11 mouse cellular contexts compared by ENCODE assay signal in the genomic region with DNA sequence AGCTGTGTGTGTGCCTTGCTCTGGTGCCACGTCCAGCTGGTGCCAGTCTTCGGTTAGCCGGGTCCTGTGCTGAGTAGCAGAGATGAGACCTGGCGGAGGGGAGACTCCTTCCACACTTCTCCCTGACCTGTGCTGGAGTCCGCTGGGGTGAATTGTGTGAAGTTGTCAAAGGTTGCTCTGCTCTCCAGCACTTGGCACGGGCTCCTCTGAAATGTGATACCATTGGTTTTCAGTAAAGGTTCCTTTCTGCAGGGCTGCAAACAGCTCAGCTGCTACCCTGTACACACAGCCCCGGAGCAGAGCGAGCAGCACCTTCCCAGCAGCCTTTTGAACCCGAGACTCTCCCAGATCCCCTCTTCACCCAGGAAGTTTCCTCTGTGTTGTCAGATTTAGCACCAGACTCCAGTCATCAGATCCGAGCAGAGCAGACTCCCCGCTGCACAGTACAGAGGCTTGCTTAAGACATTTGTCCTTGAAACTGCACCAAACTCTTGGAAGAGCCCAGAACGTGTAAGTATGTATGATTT. TPM values are rescaled to one million over a fixed set of nuclear protein-coding genes. Genes with fewer than 3 reads are reported as not detected.
A peak's percentile ranks its signal among the peaks of the same experiment; 100 is the strongest.
DNase-seq lines count a peak whose midpoint lies in the region; ATAC-seq lines count a peak whose summit lies in the region.
"Had no signal": no experiment of that assay in that cellular context is flagged by ENCODE, and none has a peak within 500 bp of the region (broad histone marks: within the 10 kb centered on the region; RNA-seq: fewer than 3 reads in every experiment).

No protein-coding gene starts in this region.

- no peaks in the 10 kb centered on the region for H3K36me3 ChIP-seq in embryonic facial prominence, embryonic 11.5 days (replicated peaks; ENCODE audit: control insufficient read depth, insufficient read depth, low read depth, low read length)
- H3K36me3 ChIP-seq in hindbrain, embryonic 16.5 days (ENCODE audit: control insufficient read depth, insufficient read depth, low read length), result no peaks in the 10 kb centered on the region
- no peaks in the 10 kb centered on the region for H3K36me3 ChIP-seq in limb, embryonic 15.5 days
- H3K36me3 ChIP-seq in forebrain, embryonic 16.5 days (ENCODE audit: control insufficient read depth, insufficient read depth), result no peaks in the 10 kb centered on the region

- 38% methylated on average over 12 of the region's 12 CpGs for WGBS in embryonic facial prominence, embryonic 11.5 days
- 42% methylated on average over 12 of the region's 12 CpGs for WGBS in hindbrain, embryonic 16.5 days
- 13% methylated on average over 12 of the region's 12 CpGs for WGBS in limb, embryonic 15.5 days
- WGBS in forebrain, embryonic 16.5 days, result 47% methylated on average over 12 of the region's 12 CpGs

- intact Hi-C loops in heart, postnatal 25 days (cut with DNase I), result no loop called here

- H3K27ac ChIP-seq in embryonic facial prominence, embryonic 11.5 days (replicated peaks; ENCODE audit: low read depth, low read length), result no peak overlapping the region
- no peak overlapping the region for H3K27ac ChIP-seq in hindbrain, embryonic 16.5 days (ENCODE audit: low read depth, low read length)
- H3K27ac ChIP-seq in limb, embryonic 15.5 days, result no peak overlapping the region
- no peak overlapping the region for H3K27ac ChIP-seq in forebrain, embryonic 16.5 days (ENCODE audit: low read length)

- no peaks in the 10 kb centered on the region for H3K9me3 ChIP-seq in embryonic facial prominence, embryonic 11.5 days (replicated peaks; ENCODE audit: control insufficient read depth, low read length)
- no peaks in the 10 kb centered on the region for H3K9me3 ChIP-seq in hindbrain, embryonic 16.5 days (ENCODE audit: control insufficient read depth, low read length)
- H3K9me3 ChIP-seq in limb, embryonic 15.5 days, result no peaks in the 10 kb centered on the region
- no peaks in the 10 kb centered on the region for H3K9me3 ChIP-seq in forebrain, embryonic 16.5 days (ENCODE audit: control insufficient read depth, low read length)

- H3K4me2 ChIP-seq in embryonic facial prominence, embryonic 11.5 days (ENCODE audit: low read depth, low read length), result no peak overlapping the region
- 0 out of 2 replicates have a peak overlapping the region, but pooled peaks have one; percentile 4 for H3K4me2 ChIP-seq in hindbrain, embryonic 16.5 days (ENCODE audit: low read length)
- peak overlapping the region; percentile 41 for H3K4me2 ChIP-seq in limb, embryonic 15.5 days
- no peak overlapping the region for H3K4me2 ChIP-seq in forebrain, embryonic 16.5 days (ENCODE audit: low read length)

- no peaks in the 10 kb centered on the region; the same call in 1 of the 2 replicates for H3K4me1 ChIP-seq in embryonic facial prominence, embryonic 11.5 days (ENCODE audit: control insufficient read depth, insufficient read depth, low read length)
- H3K4me1 ChIP-seq in hindbrain, embryonic 16.5 days (ENCODE audit: control insufficient read depth, insufficient read depth, low read depth, low read length), result peaks cover 5% of the 10 kb centered on the region
- peaks cover 26% of the 10 kb centered on the region for H3K4me1 ChIP-seq in limb, embryonic 15.5 days
- peaks cover 6% of the 10 kb centered on the region; the same call in 1 of the 2 replicates for H3K4me1 ChIP-seq in forebrain, embryonic 16.5 days (replicated peaks; ENCODE audit: control insufficient read depth, insufficient read depth, low read length)
- H3K4me1 ChIP-seq: megakaryocyte, embryonic 14.5 days had no signal

- ATAC-seq in embryonic facial prominence, embryonic 11.5 days (replicated peaks; ENCODE audit: insufficient number of reproducible peaks, low FRiP score, low TSS enrichment, low read depth), result peak; percentile 63; the same call in 1 of the 2 replicates
- 0 out of 2 replicates have a peak, but pooled peaks have one; percentile 24 for ATAC-seq in hindbrain, embryonic 16.5 days
- peak; percentile 61; the same call in 1 of the 2 replicates for ATAC-seq in limb, embryonic 15.5 days (ENCODE audit: insufficient number of reproducible peaks, low FRiP score, low TSS enrichment, low read depth)
- ATAC-seq in forebrain, embryonic 16.5 days, result no peak

- no peak overlapping the region for H3K4me3 ChIP-seq in embryonic facial prominence, embryonic 11.5 days (ENCODE audit: low read depth, low read length)
- no peak overlapping the region for H3K4me3 ChIP-seq in hindbrain, embryonic 16.5 days (ENCODE audit: low read length)
- H3K4me3 ChIP-seq in limb, embryonic 15.5 days, result peak overlapping the region; percentile 9
- H3K4me3 ChIP-seq in forebrain, embryonic 16.5 days (replicated peaks; ENCODE audit: low read length), result no peak overlapping the region
- H3K4me3 ChIP-seq: megakaryocyte, embryonic 14.5 days had no signal

- H3K9ac ChIP-seq in embryonic facial prominence, embryonic 11.5 days (replicated peaks; ENCODE audit: low read length), result no peak overlapping the region
- no peak overlapping the region for H3K9ac ChIP-seq in hindbrain, embryonic 16.5 days (ENCODE audit: low read depth, low read length)
- no peak overlapping the region for H3K9ac ChIP-seq in limb, embryonic 15.5 days
- H3K9ac ChIP-seq in forebrain, embryonic 16.5 days (replicated peaks; ENCODE audit: low read depth, low read length), result no peak overlapping the region

- peak; percentile 46 to 53 for DNase-seq in heart, adult 18-20 months
- DNase-seq in heart, postnatal 25 days (ENCODE audit: low spot score), result no peak
- DNase-seq in embryonic facial prominence, embryonic 11.5 days (ENCODE audit: low spot score), result peak; percentile 47
- no peak for DNase-seq in thymus, adult 18-20 months
- no peak for DNase-seq in frontal cortex, postnatal 36 days (ENCODE audit: low spot score in 2 of 2)
- DNase-seq: cerebellum, adult 9-11 months; thymus, postnatal 36 days had no signal

- H3K27me3 ChIP-seq in embryonic facial prominence, embryonic 11.5 days (ENCODE audit: control insufficient read depth, insufficient read depth, low read length), result no peaks in the 10 kb centered on the region
- no peaks in the 10 kb centered on the region for H3K27me3 ChIP-seq in hindbrain, embryonic 16.5 days (replicated peaks; ENCODE audit: control insufficient read depth, insufficient read depth, low read length)
- H3K27me3 ChIP-seq in limb, embryonic 15.5 days, result no peaks in the 10 kb centered on the region
- H3K27me3 ChIP-seq in forebrain, embryonic 16.5 days (replicated peaks; ENCODE audit: control insufficient read depth, insufficient read depth, low read length), result no peaks in the 10 kb centered on the region
- H3K27me3 ChIP-seq: megakaryocyte, embryonic 14.5 days had no signal

RNA-seq across cellular contexts. Expression of gene Esrrg, which starts 53.6 kb away (rescaled TPM):
- 10 to 100 TPM; 45.3 to 57.9 TPM for total RNA-seq in heart, adult 18-20 months (2021)
- 10 to 100 TPM; 39.5 to 44.0 TPM for total RNA-seq in heart, postnatal 25 days (2021)
- polyA plus RNA-seq in embryonic facial prominence, embryonic 11.5 days (2014; fragmentation: Nextera tagmentation; extraction: Ambion mirVana), result 1.5 and 2.2 TPM in 2 replicates
- polyA plus RNA-seq in hindbrain, embryonic 16.5 days (2015; fragmentation: Nextera tagmentation; extraction: Ambion mirVana), result 38.6 and 39.7 TPM in 2 replicates
- polyA plus RNA-seq in limb, embryonic 15.5 days (2015; fragmentation: Nextera tagmentation; extraction: Ambion mirVana), result 1.8 TPM in 2 replicates
- polyA plus RNA-seq in forebrain, embryonic 16.5 days (2015; fragmentation: Nextera tagmentation; extraction: Ambion mirVana), result 8.5 and 11.2 TPM in 2 replicates

Comparison
In these comparisons a context has a peak if more than half of its experiments do, and no peak if none do; other contexts are left out.
1. DNase-seq: peak in heart, adult 18-20 months (2 of 2) and embryonic facial prominence, embryonic 11.5 days (single experiment); none in heart, postnatal 25 days (single experiment), thymus, adult 18-20 months (0 of 2) and frontal cortex, postnatal 36 days (0 of 2).
2. H3K4me2 ChIP-seq: peak in hindbrain, embryonic 16.5 days (single experiment) and limb, embryonic 15.5 days (single experiment); none in embryonic facial prominence, embryonic 11.5 days (single experiment) and forebrain, embryonic 16.5 days (single experiment).